Mouse (Mus musculus) heart, adult 2 months (tissue): ENCODE measurements around the gene 1700023F06Rik.

Source experiments
- CTCF ChIP-seq: fragments of 200-600 bp; IDR thresholded peaks from 2 replicates; pipeline ENCODE4 v1.8.1; 2022; ENCODE audit warnings: antibody characterized with exemption, mild to moderate bottlenecking, moderate library complexity
- EP300 ChIP-seq: fragments of 200-500 bp; IDR thresholded peaks from 2 replicates; pipeline ENCODE4 v1.6.1; 2011; ENCODE audit warnings: low read depth, low read length, control low read depth; ENCODE audit not compliant: insufficient read depth
- POLR2A ChIP-seq: fragments of 200-500 bp; IDR thresholded peaks from 2 replicates; pipeline ENCODE4 v1.6.1; 2011; ENCODE audit warnings: mild to moderate bottlenecking, low read depth, low read length, control low read depth; ENCODE audit not compliant: insufficient read depth

DNA sequence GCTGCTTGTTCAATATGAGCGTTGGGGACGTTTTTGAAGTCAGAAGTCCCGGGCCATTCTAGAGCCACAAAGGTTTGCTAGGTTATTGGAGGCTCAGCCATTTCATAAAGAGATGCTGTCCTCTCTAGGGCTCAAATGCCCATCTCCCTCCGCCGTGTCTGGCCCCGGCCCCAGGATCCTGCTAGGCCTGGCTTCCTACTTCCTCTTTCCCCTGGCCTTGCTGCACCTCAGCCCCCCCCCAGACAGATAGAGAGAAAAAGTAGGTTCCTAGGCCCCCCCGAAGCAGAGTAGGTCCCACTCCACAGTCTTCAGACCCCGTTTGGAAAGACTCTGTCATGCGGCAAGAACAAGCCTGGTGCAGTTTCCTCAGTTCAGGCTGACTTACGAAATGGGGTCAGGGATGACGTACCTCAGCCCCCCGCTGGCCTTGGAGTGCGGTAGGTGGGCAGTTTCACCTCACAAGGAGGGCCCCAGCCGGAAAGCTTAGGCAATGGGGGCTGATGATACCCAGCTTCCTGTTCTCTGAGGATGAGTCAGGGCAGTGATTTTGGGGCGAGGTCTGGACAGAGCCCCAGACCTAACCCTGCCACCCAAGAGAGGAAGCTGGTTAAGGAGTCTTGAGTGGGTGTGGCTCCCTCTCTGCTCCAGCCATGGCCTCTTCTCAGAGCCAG lies 30.4 kb downstream of the 1700023F06Rik start:
- no peak for TF ChIP-seq POLR2A
- no peak for TF ChIP-seq CTCF
- TF ChIP-seq EP300, result no peak
